Mouse (Mus musculus): Measurements from ENCODE around the gene Zbtb3.

GRCm38 (mm10) chr19:8760757-8761156, 41.6 kb upstream of the Zbtb3 start:
- TF ChIP-seq POLR2A (IDR thresholded peaks at IDR 0.05; ENCODE audit: insufficient read depth, low read length) (no peak), CTCF (IDR thresholded peaks at IDR 0.05; ENCODE audit: low read depth, low read length) (peak; percentile 1)
